Mouse (Mus musculus) bone marrow, adult 2 months (tissue): ENCODE results near the gene 1110051M20Rik.

Experiments
- CTCF ChIP-seq: fragments of 200-500 bp; IDR thresholded peaks from 2 replicates; pipeline ENCODE4 v1.5.1; 2011; ENCODE audit warnings: low read length, control low read depth; ENCODE audit not compliant: control insufficient read depth, insufficient read depth
- POLR2A ChIP-seq: fragments of 200-500 bp; IDR thresholded peaks from 2 replicates; pipeline ENCODE4 v1.6.1; 2011; ENCODE audit warnings: low read depth, mild to moderate bottlenecking, control low read depth, low read length, borderline replicate concordance; ENCODE audit not compliant: control insufficient read depth

DNA sequence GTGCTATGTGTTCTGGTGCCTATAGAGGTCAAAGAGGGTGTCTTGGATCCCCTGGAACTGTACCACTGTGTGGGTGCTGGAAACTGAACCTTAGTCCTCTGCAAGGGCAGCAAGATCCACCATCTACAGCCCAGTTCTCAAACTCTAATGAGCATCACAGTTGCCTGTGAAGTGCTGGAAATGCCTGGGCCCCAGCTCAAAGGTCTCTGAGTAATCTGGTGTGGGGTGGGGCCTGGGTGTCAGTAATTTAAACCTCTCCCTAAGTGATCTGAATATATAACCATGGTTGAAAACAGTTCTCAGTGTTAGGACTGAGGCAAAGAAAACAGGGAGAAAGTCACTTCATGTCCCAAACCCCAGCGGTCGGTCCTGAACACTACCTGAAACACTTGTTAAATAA lies 81.2 kb downstream of the 1110051M20Rik start:
- TF ChIP-seq CTCF (no peak), POLR2A (no peak)
